Mouse (Mus musculus) kidney, adult 2 months (tissue): ENCODE measurements around the gene Rdh5. TPM values are rescaled to one million over a fixed set of nuclear protein-coding genes. Genes with fewer than 3 reads are reported as not detected.

Experiments
- DNase-seq: peaks from one replicate; pipeline ENCODE4 v3.0.0; 2021
- H3K27ac ChIP-seq: fragments of 200-500 bp; 2 replicates; pipeline ENCODE4 v1.5.1; 2012; ENCODE audit warnings: low read depth, low read length, control low read depth, inconsistent platforms; ENCODE audit not compliant: insufficient read depth
- H3K27me3 ChIP-seq: fragments of 200-500 bp; replicated peaks from 2 replicates; pipeline ENCODE4 v1.6.1; 2012; ENCODE audit warnings: mild to moderate bottlenecking, moderate library complexity, low read length, inconsistent platforms; ENCODE audit not compliant: control insufficient read depth, insufficient read depth
- H3K36me3 ChIP-seq: fragments of 200-500 bp; 2 replicates; pipeline ENCODE4 v1.6.1; 2012; ENCODE audit warnings: mild to moderate bottlenecking, moderate library complexity, low read length, inconsistent platforms; ENCODE audit not compliant: control insufficient read depth, insufficient read depth
- H3K4me1 ChIP-seq: fragments of 200-500 bp; 2 replicates; pipeline ENCODE4 v1.6.1; 2011; ENCODE audit warnings: low read length; ENCODE audit not compliant: control insufficient read depth, insufficient read depth
- H3K4me3 ChIP-seq: fragments of 200-500 bp; 2 replicates; pipeline ENCODE4 v1.5.1; 2011; ENCODE audit warnings: mild to moderate bottlenecking, low read depth, low read length, control low read depth; ENCODE audit not compliant: insufficient read depth
- CTCF ChIP-seq: fragments of 200-500 bp; conservative IDR thresholded peaks from 2 replicates; pipeline ENCODE4 v1.5.1; 2011; ENCODE audit warnings: low read depth, mild to moderate bottlenecking, control low read depth, low read length, moderate library complexity, mixed read lengths; ENCODE audit not compliant: insufficient read depth, insufficient read length
- POLR2A ChIP-seq: fragments of 200-500 bp; IDR thresholded peaks from one replicate; pipeline ENCODE4 v1.6.1; 2011; ENCODE audit warnings: low read depth, low read length, control low read depth
- WGBS: fragments of 180-500 bp; shearing (Covaris S2); methylation state at CpG from one replicate; pipeline ENCODE4 v1.1.7; 2018; 5-methylcytosine and 5-hydroxymethylcytosine counted together
- polyA plus RNA-seq: library from polyadenylated mRNA; depleted of rRNA; stranded (reverse); fragments of >200 nt; gene quantifications from 2 replicates; pipeline ENCODE4 v1.2.3, GENCODE M21; 2012

Rdh5 gene
- polyA plus RNA-seq, 1 experiment = 38.9 TPM

DNA sequence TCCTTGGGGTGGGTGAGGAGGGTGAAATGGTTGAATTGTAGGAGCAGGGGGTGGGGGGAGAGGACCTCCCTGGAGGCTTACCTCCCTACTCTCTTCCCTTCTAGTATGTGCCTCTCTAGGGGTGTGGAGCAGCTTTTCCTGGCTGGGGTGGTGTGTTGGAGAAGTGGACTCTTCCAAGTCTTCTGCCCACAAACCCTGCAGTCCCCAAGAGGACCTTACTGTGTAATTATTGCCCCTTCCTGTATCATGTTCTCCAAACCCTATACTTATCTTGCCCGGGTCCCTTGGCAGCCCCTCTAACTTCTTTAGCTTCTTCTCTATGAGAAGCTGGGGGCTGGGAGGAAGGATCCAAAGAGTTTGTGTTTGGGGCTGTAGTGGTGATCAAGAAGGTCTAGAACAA, 25.9 kb downstream of the Rdh5 start:
- WGBS = 64% methylated on average over 1 of the region's 1 CpGs

DNA sequence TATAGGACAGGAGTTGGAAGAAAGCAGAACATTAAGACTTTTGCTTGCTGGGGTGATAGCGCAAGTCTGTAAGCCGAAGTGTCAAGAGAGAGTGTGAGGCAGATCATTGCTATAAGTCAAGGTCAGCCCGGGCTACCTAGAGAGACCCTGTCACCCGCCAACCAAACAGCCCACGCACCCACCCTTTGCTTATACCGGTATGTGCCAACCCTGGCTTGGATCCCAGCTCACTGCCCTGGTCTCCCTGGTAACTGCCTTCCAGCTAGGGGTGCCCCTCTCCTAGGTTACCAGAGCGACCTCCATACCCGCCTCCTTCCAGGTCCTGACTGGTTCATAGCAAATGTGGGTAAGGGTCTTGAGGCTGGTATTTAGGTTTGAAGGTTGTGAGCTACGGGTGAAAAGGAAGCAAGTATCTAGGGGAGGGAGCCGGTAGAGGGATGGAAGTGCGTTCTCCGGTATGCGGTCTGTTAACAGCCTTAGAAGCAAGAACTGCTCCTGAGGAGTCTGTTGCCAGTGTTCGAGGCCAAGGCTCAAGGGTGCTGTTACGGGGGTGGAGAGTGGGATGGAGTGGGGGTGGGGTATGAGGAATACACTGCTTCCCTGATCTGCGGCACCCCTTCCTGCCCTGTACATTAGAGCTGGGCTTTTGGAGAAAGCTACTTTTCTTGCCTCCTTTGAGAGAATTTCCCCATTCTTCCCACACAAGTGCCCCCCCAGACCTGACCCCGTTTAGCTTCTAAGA, 26.6 kb downstream of the Rdh5 start:
- Histone ChIP-seq H3K27ac (peak overlapping the region; percentile 43; the same call in 1 of the 2 replicates), H3K4me3 (0 out of 2 replicates have a peak overlapping the region, but pooled peaks have one; percentile 8), H3K27me3 (no peaks in the 10 kb centered on the region), H3K36me3 (no peaks in the 10 kb centered on the region), H3K4me1 (peaks cover 25% of the 10 kb centered on the region; the same call in 1 of the 2 replicates)
- WGBS = 17% methylated on average over 17 of the region's 17 CpGs
- no peak for TF ChIP-seq CTCF
- TF ChIP-seq POLR2A = no peak
- DNase-seq = peak; percentile 55

More for the DNA sequence above, 25.9 kb downstream of the Rdh5 start:
- H3K27me3 ChIP-seq = no peaks in the 10 kb centered on the region
- DNase-seq = no peak
- H3K4me3 ChIP-seq = no peak overlapping the region
- H3K36me3 ChIP-seq = no peaks in the 10 kb centered on the region
- TF ChIP-seq POLR2A = no peak
- no peak for TF ChIP-seq CTCF
- no peak overlapping the region for H3K27ac ChIP-seq
- peaks cover 25% of the 10 kb centered on the region; the same call in 1 of the 2 replicates for H3K4me1 ChIP-seq

DNA sequence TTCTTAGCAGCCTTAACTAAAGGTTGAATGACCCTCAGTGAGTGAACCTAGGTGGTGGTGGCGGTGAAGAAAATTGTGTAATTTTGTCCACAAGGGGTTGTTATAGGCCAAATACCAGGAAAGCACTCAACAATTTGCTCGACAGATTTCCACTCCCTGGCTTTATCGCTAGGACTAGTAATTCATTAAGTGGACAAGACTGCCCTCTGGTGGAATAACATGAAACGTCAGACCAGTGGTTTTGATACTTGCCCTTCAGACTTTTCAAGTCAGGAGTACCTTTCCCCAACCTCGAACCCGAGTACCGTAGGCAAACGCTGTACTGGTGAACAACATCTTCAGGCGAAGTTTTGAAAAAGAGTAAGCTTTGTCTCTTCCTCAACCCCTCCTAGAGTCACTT, 27.3 kb downstream of the Rdh5 start:
- under 1% methylated on average over 9 of the region's 9 CpGs for WGBS

DNA sequence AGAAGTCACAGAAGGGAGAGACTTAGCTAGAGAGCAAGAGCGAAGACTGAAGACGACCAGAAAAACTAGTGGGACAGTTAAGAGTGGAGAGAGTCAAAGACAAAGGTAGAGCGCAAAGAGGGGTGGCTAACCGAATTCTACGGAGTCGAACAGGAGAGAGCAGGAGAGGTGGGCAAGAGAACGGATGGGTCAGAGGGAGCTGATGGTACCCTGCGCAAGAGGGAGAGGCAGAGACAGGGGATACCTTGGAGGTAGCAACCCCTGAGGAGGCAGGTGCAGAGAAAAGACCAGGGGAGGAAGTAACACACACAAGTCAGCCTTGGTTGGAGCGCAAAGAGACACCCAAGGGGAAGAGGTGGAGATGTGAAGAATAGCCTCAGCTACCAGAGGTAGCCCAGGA, 30.4 kb downstream of the Rdh5 start:
- no peak for DNase-seq
- Histone ChIP-seq H3K36me3 (no peaks in the 10 kb centered on the region), H3K4me1 (peaks cover 12% of the 10 kb centered on the region; the same call in 1 of the 2 replicates), H3K4me3 (peak overlapping the region; percentile 34; the same call in 1 of the 2 replicates), H3K27me3 (no peaks in the 10 kb centered on the region), H3K27ac (no peak overlapping the region)
- TF ChIP-seq CTCF (no peak), POLR2A (no peak)
- WGBS = 24% methylated on average over 9 of the region's 9 CpGs

More for the DNA sequence above, 27.3 kb downstream of the Rdh5 start:
- no peak for TF ChIP-seq POLR2A
- peak; percentile 46 for TF ChIP-seq CTCF
- peaks cover 20% of the 10 kb centered on the region; the same call in 1 of the 2 replicates for H3K4me1 ChIP-seq
- no peak overlapping the region for H3K4me3 ChIP-seq
- H3K36me3 ChIP-seq = no peaks in the 10 kb centered on the region
- H3K27ac ChIP-seq = peak overlapping the region; percentile 43; the same call in 1 of the 2 replicates
- H3K27me3 ChIP-seq = no peaks in the 10 kb centered on the region
- DNase-seq = peak; percentile 94

DNA sequence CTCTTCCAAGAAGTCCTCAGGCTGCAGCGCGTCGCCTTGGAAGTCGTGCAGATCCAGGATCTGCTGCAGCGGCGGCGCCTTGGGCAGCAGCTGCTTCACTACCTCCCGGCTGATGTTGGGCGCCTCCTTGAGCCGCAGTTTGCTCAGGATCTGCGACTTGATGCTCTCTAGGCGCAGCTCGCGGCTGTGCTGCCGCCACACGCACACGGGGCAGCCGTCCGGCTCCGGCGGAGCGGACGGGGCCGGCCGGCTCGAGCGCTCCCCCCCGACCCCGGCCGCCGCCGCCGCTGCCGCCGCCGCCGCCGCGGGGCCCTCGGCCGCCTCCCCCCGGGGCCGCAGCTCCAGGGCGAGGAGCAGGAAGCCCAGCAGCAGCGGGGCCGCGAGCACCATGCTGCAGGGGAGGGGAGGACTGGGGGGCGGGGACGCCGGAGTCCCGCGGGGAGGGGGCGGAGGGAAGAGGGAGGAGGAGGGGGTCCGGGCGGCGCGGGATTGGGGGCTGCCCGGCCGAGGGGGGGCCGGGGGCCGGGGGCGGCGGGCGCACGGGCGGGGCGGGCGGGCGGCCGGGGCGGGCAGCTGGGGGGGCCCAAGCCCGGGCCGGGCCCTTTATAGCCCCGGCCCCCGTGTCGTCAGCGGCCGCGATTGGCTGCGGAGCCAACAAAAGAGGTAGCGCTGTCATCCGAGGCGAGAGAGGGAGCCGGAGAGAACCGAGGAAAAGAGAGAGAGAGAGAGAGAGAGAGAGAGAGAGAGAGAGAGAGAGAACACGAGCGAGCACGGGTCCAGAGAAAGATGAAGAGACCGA, 31.2 kb downstream of the Rdh5 start, which contains the start of gene Gdf11:
Gdf11 (minus strand) TSS at position 423 of the 799 bp plus-strand sequence.
- Histone ChIP-seq H3K27ac (no peak within 1 kb of the TSS), H3K4me1 (peaks cover 12% of the 10 kb centered on the region; the same call in 1 of the 2 replicates), H3K4me3 (peak within 1 kb of the TSS; percentile 81), H3K36me3 (no peaks in the 10 kb centered on the region), H3K27me3 (no peaks in the 10 kb centered on the region)
- 1% methylated on average over 71 of the region's 89 CpGs for WGBS
- peak; percentile 52 for DNase-seq
- no peak for TF ChIP-seq CTCF
- TF ChIP-seq POLR2A = no peak

DNA sequence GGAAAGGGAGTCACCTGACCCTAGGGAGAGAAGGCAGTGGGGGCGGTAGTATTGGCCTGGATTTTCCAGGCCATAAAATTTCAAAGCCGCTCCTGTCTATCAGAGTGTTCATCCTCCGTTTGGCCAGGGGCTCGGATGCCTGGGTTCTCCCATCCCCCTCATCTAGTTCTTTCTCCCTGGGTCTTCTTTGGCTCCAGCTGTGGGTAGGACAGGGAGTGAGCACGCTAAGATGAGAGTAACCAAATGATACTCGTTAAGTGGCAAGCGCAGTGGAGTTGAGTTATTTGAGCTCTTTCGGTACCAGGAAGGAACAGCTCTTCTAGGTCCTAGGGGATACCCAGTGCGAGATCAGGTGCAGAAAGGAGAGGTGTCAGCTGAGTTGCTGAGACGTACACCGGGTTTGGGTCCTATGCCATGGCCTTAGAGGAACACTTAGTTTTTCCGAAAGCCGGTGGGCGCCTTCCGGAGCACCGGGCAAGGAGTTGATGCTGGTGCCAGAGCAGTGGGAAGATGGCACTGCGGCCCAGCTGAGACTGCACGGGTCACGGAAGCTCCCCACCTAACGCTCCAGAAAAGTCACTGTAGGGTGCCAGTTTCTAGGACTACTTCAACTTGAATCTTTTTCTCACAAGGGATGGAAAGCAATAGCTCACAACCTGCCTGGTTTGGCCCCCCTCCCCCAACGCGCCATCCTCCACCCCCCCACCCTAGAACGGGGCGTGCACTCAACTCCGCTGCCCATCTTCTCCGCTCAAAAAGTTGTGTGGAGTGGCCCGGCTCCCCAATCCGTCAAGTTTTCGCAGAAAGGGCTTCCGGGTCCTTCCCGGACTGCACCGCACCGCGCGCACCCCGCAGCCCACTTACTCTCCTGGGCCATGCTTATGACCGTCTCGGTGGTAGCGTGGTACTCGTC, 32.0 kb downstream of the Rdh5 start:
- no peak for DNase-seq
- Histone ChIP-seq H3K36me3 (no peaks in the 10 kb centered on the region), H3K4me1 (peaks cover 8% of the 10 kb centered on the region; the same call in 1 of the 2 replicates), H3K27me3 (no peaks in the 10 kb centered on the region), H3K27ac (no peak overlapping the region), H3K4me3 (peak overlapping the region; percentile 81)
- TF ChIP-seq POLR2A = no peak
- no peak for TF ChIP-seq CTCF
- WGBS = 2% methylated on average over 40 of the region's 40 CpGs
